Mouse (Mus musculus) liver, embryonic 16.5 days (tissue): Measurements from ENCODE around the gene Polg2. TPM values are rescaled to one million over a fixed set of nuclear protein-coding genes. Genes with fewer than 3 reads are reported as not detected.

ENCODE experiments used
- microRNA-seq: library from miRNA; unstranded; fragments of <30 nt; microRNA quantifications from one replicate; pipeline ENCODE4, GENCODE M21; 2016
- polyA plus RNA-seq: library from polyadenylated mRNA; unstranded; fragments of >200 nt; fragmentation: Nextera tagmentation; extraction: Ambion mirVana; gene quantifications from 2 replicates; pipeline ENCODE4 v1.2.1, GENCODE M21; 2015

Polg2 gene
- polyA plus RNA-seq, 1 experiment from 2014 or later = 4.0 TPM

Small RNA genes lying within 50 kb of the gene (microRNA-seq; reads per million reads assigned to microRNA genes)
- not detected for gene Gm25994
- 10.6 reads per million, percentile 28 among the genes with 10 or more reads in this experiment for gene Mir3064

Other genes with a start within 250 kb of the Polg2 start
- 10.6 and 12.2 TPM in 2 replicates for gene Tex2, start 166.1 kb downstream of the Polg2 start, polyA plus RNA-seq
- gene Pecam1, start 28.9 kb downstream of the Polg2 start, polyA plus RNA-seq = 8.4 and 9.5 TPM in 2 replicates
- 2.0 and 2.7 TPM in 2 replicates for gene Milr1, start 28.3 kb downstream of the Polg2 start, polyA plus RNA-seq
- 118 and 124 TPM in 2 replicates for gene Ddx5, start 9.6 kb upstream of the Polg2 start, polyA plus RNA-seq
- gene Cep95, start 9.7 kb upstream of the Polg2 start, polyA plus RNA-seq = 8.6 and 10.0 TPM in 2 replicates
- 3.3 and 3.4 TPM in 2 replicates for gene Smurf2, start 141.2 kb upstream of the Polg2 start, polyA plus RNA-seq
- gene Kpna2, start 220.0 kb upstream of the Polg2 start, polyA plus RNA-seq = 216 and 237 TPM in 2 replicates
- 2.2 TPM in 2 replicates for gene 1810010H24Rik, start 246.1 kb upstream of the Polg2 start, polyA plus RNA-seq